Mouse (Mus musculus) CH12.LX (cell line): ENCODE data around the gene Clmn. TPM values are rescaled to one million over a fixed set of nuclear protein-coding genes. Genes with fewer than 3 reads are reported as not detected.

Experiments used
- DNase-seq: peaks from one replicate; pipeline ENCODE4 v3.0.0-alpha.2; 2013; ENCODE audit errors: extremely low read depth
- H3K27ac ChIP-seq: 2 replicates; pipeline ENCODE4 v1.5.1; 2012; ENCODE audit warnings: low read depth, mild to moderate bottlenecking, control low read depth, moderate library complexity; ENCODE audit not compliant: insufficient read depth
- H3K27me3 ChIP-seq: replicated peaks from 2 replicates; pipeline ENCODE3; 2012; ENCODE audit warnings: inconsistent platforms
- H3K36me3 ChIP-seq, 2 experiments: replicated peaks in 1 of 2; 2 replicates each; pipeline versions ENCODE3 to v1.6.1; 2012; ENCODE audit warnings: inconsistent platforms in 1 of 2, low read length in 1 of 2, mild to moderate bottlenecking in 1 of 2, mixed read lengths in 1 of 2, moderate library complexity in 1 of 2; ENCODE audit not compliant: control insufficient read depth in 1 of 2, insufficient read depth in 1 of 2
- H3K4me1 ChIP-seq, 2 experiments: 2 replicates each; pipeline ENCODE4 v1.6.1; 2012; ENCODE audit warnings: inconsistent platforms in 1 of 2, moderate library complexity in 1 of 2; ENCODE audit not compliant: insufficient read depth in 2 of 2, control insufficient read depth in 1 of 2
- H3K4me2 ChIP-seq: 2 replicates; pipeline ENCODE4 v1.6.1; 2012; ENCODE audit warnings: low read depth, mild to moderate bottlenecking, control low read depth; ENCODE audit not compliant: poor library complexity, insufficient read depth, severe bottlenecking
- H3K4me3 ChIP-seq, 3 experiments: fragments of 150-350 bp in 1 of 3; sonication (generic) in 1 of 3; replicated peaks in 1 of 3; 2 replicates each; pipeline versions ENCODE3 to v1.5.1; 2011 to 2012; ENCODE audit warnings: low read depth in 2 of 3, low read length in 2 of 3, mild to moderate bottlenecking in 2 of 3, moderate library complexity in 2 of 3, control low read depth in 1 of 3, improper control_type of control experiment in 1 of 3, inconsistent platforms in 1 of 3, mixed read lengths in 1 of 3; ENCODE audit not compliant: poor library complexity in 1 of 3
- H3K79me2 ChIP-seq: replicated peaks from 2 replicates; pipeline ENCODE4 v1.6.1; 2012; ENCODE audit warnings: mild to moderate bottlenecking, moderate library complexity; ENCODE audit not compliant: control insufficient read depth, poor library complexity, insufficient read depth, severe bottlenecking; ENCODE audit errors: extremely low read depth
- H3K9ac ChIP-seq: 2 replicates; pipeline ENCODE4 v1.6.1; 2012; ENCODE audit warnings: low read depth, mild to moderate bottlenecking, control low read depth, moderate library complexity; ENCODE audit not compliant: insufficient read depth
- H3K9me3 ChIP-seq: replicated peaks from 2 replicates; pipeline ENCODE3; 2012; ENCODE audit warnings: low read length, inconsistent platforms, mixed read lengths
- BHLHE40 ChIP-seq: IDR thresholded peaks from 2 replicates; pipeline ENCODE4 v1.6.1; 2011; ENCODE audit warnings: mild to moderate bottlenecking, low read depth, low read length, improper control_type of control experiment
- CHD2 ChIP-seq: IDR thresholded peaks from 2 replicates; pipeline ENCODE4 v1.6.1; 2011; ENCODE audit warnings: low read length, improper control_type of control experiment
- E2F4 ChIP-seq: IDR thresholded peaks from 2 replicates; pipeline ENCODE4 v1.6.1; 2011; ENCODE audit warnings: low read depth, low read length, improper control_type of control experiment; ENCODE audit not compliant: insufficient replicate concordance
- EP300 ChIP-seq: IDR thresholded peaks from 2 replicates; pipeline ENCODE4 v1.6.1; 2011; ENCODE audit warnings: low read length, improper control_type of control experiment
- ETS1 ChIP-seq: conservative IDR thresholded peaks from 2 replicates; pipeline ENCODE4 v1.6.1; 2012; ENCODE audit warnings: low read depth, mild to moderate bottlenecking, inconsistent platforms, low read length, improper control_type of control experiment, moderate library complexity
- GABPA ChIP-seq: IDR thresholded peaks from 2 replicates; pipeline ENCODE4 v1.6.1; 2012; ENCODE audit warnings: low read depth, low read length, improper control_type of control experiment, inconsistent platforms; ENCODE audit not compliant: insufficient replicate concordance
- HCFC1 ChIP-seq: IDR thresholded peaks from 2 replicates; pipeline ENCODE4 v1.6.1; 2012; ENCODE audit warnings: low read depth, mild to moderate bottlenecking, inconsistent platforms, low read length, improper control_type of control experiment
- JUN ChIP-seq: IDR thresholded peaks from 2 replicates; pipeline ENCODE4 v1.6.1; 2011; ENCODE audit warnings: low read depth, mild to moderate bottlenecking, low read length, improper control_type of control experiment, moderate library complexity; ENCODE audit not compliant: insufficient read depth
- MAZ ChIP-seq: IDR thresholded peaks from 2 replicates; pipeline ENCODE4 v1.6.1; 2012; ENCODE audit warnings: low read depth, mild to moderate bottlenecking, inconsistent platforms, low read length, improper control_type of control experiment, moderate library complexity
- MEF2A ChIP-seq: IDR thresholded peaks from 2 replicates; pipeline ENCODE4 v1.6.1; 2014; ENCODE audit warnings: low read depth, mild to moderate bottlenecking, inconsistent platforms, low read length, improper control_type of control experiment, borderline replicate concordance
- MXI1 ChIP-seq: IDR thresholded peaks from 2 replicates; pipeline ENCODE4 v1.6.1; 2011; ENCODE audit warnings: mild to moderate bottlenecking, low read depth, low read length, improper control_type of control experiment
- MYC ChIP-seq: IDR thresholded peaks from 2 replicates; pipeline ENCODE4 v1.6.1; 2011; ENCODE audit warnings: low read depth, mild to moderate bottlenecking, improper control_type of control experiment, low read length
- POLR2AphosphoS2 ChIP-seq: IDR thresholded peaks from 2 replicates; pipeline ENCODE4 v1.6.1; 2011; ENCODE audit warnings: low read depth, low read length, improper control_type of control experiment
- RAD21 ChIP-seq: IDR thresholded peaks from 2 replicates; pipeline ENCODE4 v1.6.1; 2011; ENCODE audit warnings: low read depth, mild to moderate bottlenecking, low read length, improper control_type of control experiment, moderate library complexity
- RCOR1 ChIP-seq: conservative IDR thresholded peaks from 2 replicates; pipeline ENCODE4 v1.6.1; 2012; ENCODE audit warnings: low read depth, mild to moderate bottlenecking, inconsistent platforms, low read length, improper control_type of control experiment
- SIN3A ChIP-seq: IDR thresholded peaks from 2 replicates; pipeline ENCODE4 v1.6.1; 2012; ENCODE audit warnings: low read length, improper control_type of control experiment, inconsistent platforms
- TCF12 ChIP-seq: IDR thresholded peaks from 2 replicates; pipeline ENCODE4 v1.6.1; 2014; ENCODE audit warnings: low read depth, mild to moderate bottlenecking, inconsistent platforms, low read length, improper control_type of control experiment
- UBTF ChIP-seq: IDR thresholded peaks from 2 replicates; pipeline ENCODE4 v1.6.1; 2012; ENCODE audit warnings: low read depth, mild to moderate bottlenecking, inconsistent platforms, low read length, improper control_type of control experiment, moderate library complexity
- USF1 ChIP-seq: IDR thresholded peaks from 2 replicates; pipeline ENCODE4 v1.6.1; 2014; ENCODE audit warnings: low read depth, mild to moderate bottlenecking, inconsistent platforms, low read length, improper control_type of control experiment
- ZMIZ1 ChIP-seq: IDR thresholded peaks from 2 replicates; pipeline ENCODE4 v1.6.1; 2012; ENCODE audit warnings: low read depth, mild to moderate bottlenecking, inconsistent platforms, low read length, improper control_type of control experiment
- ZNF384 ChIP-seq: IDR thresholded peaks from 2 replicates; pipeline ENCODE4 v1.6.1; 2012; ENCODE audit warnings: low read depth, low read length, improper control_type of control experiment, inconsistent platforms
- dilution Hi-C: fragments of 300-500 bp; cut with MboI; formaldehyde crosslinking; loops from 2 replicates; pipeline ENCODE4 v1.14.3; 2020; ENCODE audit warnings: low sequenced_read_pairs; ENCODE audit not compliant: extremely low pct_unique_long_range_greater_than_20kb, extremely low pct_ligation_motif_present
- in situ Hi-C: fragments of 300-500 bp; cut with MboI; formaldehyde crosslinking; loops from 3 replicates; pipeline ENCODE4 v1.14.3; 2019; ENCODE audit warnings: low sequenced_read_pairs, low pct_ligation_motif_present, low pct_unique_long_range_greater_than_20kb, mixed read lengths
- polyA plus RNA-seq: library from polyadenylated mRNA; unstranded; fragments of >175 nt; gene quantifications from 2 replicates; pipeline ENCODE4 v1.2.1, GENCODE M21; 2012; ENCODE audit warnings: low read depth; ENCODE audit not compliant: insufficient read length
- total RNA-seq, 2 experiments: library from RNA; depleted of rRNA; stranded (reverse); fragments of 300-350 nt in 1 of 2; fragments of >200 nt in 1 of 2; gene quantifications; 2 replicates each; pipeline ENCODE4 v1.2.3; 2012 to 2014

Gene Clmn
- total and polyA plus RNA-seq, 3 experiments: not detected

GRCm38 (mm10) chr12:104850119-104850518 is 14.8 kb downstream of the Clmn start:
- no peaks in the 10 kb centered on the region for H3K9me3 ChIP-seq
- H3K36me3 ChIP-seq: no peaks in the 10 kb centered on the region
- peaks cover 3 to 15% of the 10 kb centered on the region in 2 experiments; a peak in 2 of 4 replicates for H3K4me1 ChIP-seq
- H3K4me2 ChIP-seq: no peak overlapping the region
- H3K27me3 ChIP-seq: peaks cover 93% of the 10 kb centered on the region
- in situ Hi-C loops: no loop called here
- no peaks in the 10 kb centered on the region for H3K79me2 ChIP-seq
- H3K27ac ChIP-seq: no peak overlapping the region
- TF ChIP-seq HCFC1 (no peak), CHD2 (no peak), USF1 (no peak)
- TF ChIP-seq, all 38 proteins: peak for 0
- no peak overlapping the region for H3K4me3 ChIP-seq
- dilution Hi-C loops: no loop called here
- H3K9ac ChIP-seq: no peak overlapping the region
- DNase-seq: no peak

GRCm38 (mm10) chr12:104848667-104849066 is 16.2 kb downstream of the Clmn start:
- H3K27ac ChIP-seq: no peak overlapping the region
- H3K4me3 ChIP-seq: no peak overlapping the region
- no peaks in the 10 kb centered on the region for H3K9me3 ChIP-seq
- no peaks in the 10 kb centered on the region for H3K36me3 ChIP-seq
- dilution Hi-C loops: no loop called here
- no peak overlapping the region for H3K9ac ChIP-seq
- H3K27me3 ChIP-seq: peaks cover 91% of the 10 kb centered on the region
- in situ Hi-C loops: no loop called here
- no peak for DNase-seq
- no peaks in the 10 kb centered on the region for H3K79me2 ChIP-seq
- peaks cover 5 to 17% of the 10 kb centered on the region in 2 experiments; a peak in 2 of 4 replicates for H3K4me1 ChIP-seq
- TF ChIP-seq UBTF (no peak), BHLHE40 (no peak), ETS1 (no peak), EP300 (no peak), MEF2A (no peak), POLR2AphosphoS2 (no peak), CHD2 (no peak), RAD21 (no peak), ZNF384 (no peak), MYC (no peak), MXI1 (no peak), MAZ (no peak), JUN (no peak), SIN3A (no peak), ZMIZ1 (no peak), E2F4 (no peak), RCOR1 (no peak), TCF12 (no peak), GABPA (no peak), USF1 (no peak)
- no peak overlapping the region for H3K4me2 ChIP-seq
